Mouse (Mus musculus) C2C12 (cell line): ENCODE measurements around the gene Dad1. TPM values are rescaled to one million over a fixed set of nuclear protein-coding genes. Genes with fewer than 3 reads are reported as not detected.

Experiments used
- H3K27me3 ChIP-seq: one replicate; pipeline ENCODE4 v1.6.1; 2011; ENCODE audit not compliant: control insufficient read depth, insufficient read depth, insufficient read length
- H3K36me3 ChIP-seq: one replicate; pipeline ENCODE4 v1.6.1; 2011; ENCODE audit not compliant: control insufficient read depth, insufficient read depth
- H3K4me3 ChIP-seq: one replicate; pipeline ENCODE4 v1.5.1; 2011; ENCODE audit warnings: mild to moderate bottlenecking, control low read depth; ENCODE audit not compliant: poor library complexity, insufficient read depth, severe bottlenecking
- H3K79me2 ChIP-seq: one replicate; pipeline ENCODE4 v1.6.1; 2011; ENCODE audit not compliant: control insufficient read depth, insufficient read depth
- H3K79me3 ChIP-seq: one replicate; pipeline ENCODE4 v1.6.1; 2011; ENCODE audit warnings: low read depth, control low read depth
- H3ac ChIP-seq: one replicate; pipeline ENCODE3; 2011; ENCODE audit warnings: low read depth; ENCODE audit not compliant: control insufficient read depth, insufficient read length
- CEBPB ChIP-seq: IDR thresholded peaks from one replicate; pipeline ENCODE4 v1.6.1; 2011; ENCODE audit warnings: low read depth, mild to moderate bottlenecking, control low read depth, moderate library complexity
- CTCF ChIP-seq: IDR thresholded peaks from one replicate; pipeline ENCODE4 v1.5.1; 2011; ENCODE audit not compliant: control insufficient read depth, insufficient read depth, insufficient read length
- FOSL1 ChIP-seq: IDR thresholded peaks from one replicate; pipeline ENCODE4 v1.8.0; 2011; ENCODE audit warnings: mild to moderate bottlenecking, low read length; ENCODE audit not compliant: poor library complexity, insufficient read depth, severe bottlenecking
- MAX ChIP-seq: IDR thresholded peaks from one replicate; pipeline ENCODE4 v1.6.1; 2011; ENCODE audit warnings: mild to moderate bottlenecking, control low read depth
- MYOD1 ChIP-seq: IDR thresholded peaks from one replicate; pipeline ENCODE4 v1.6.1; 2011; ENCODE audit warnings: low read depth; ENCODE audit not compliant: control insufficient read depth, insufficient read length
- MYOG ChIP-seq: IDR thresholded peaks from one replicate; pipeline ENCODE4 v1.6.1; 2011; ENCODE audit not compliant: control insufficient read depth, insufficient read length; ENCODE audit errors: extremely low read depth
- USF1 ChIP-seq: IDR thresholded peaks from one replicate; pipeline ENCODE4 v1.6.1; 2011; ENCODE audit warnings: low read depth, mild to moderate bottlenecking, control low read depth, moderate library complexity
- polyA plus RNA-seq: library from polyadenylated mRNA; unstranded; fragments of >200 nt; fragmentation: generic; extraction: Trizol; gene quantifications from one replicate; pipeline ENCODE4 v1.2.1, GENCODE M21; 2012; ENCODE audit warnings: missing spikeins

Dad1 gene
- polyA plus RNA-seq, 1 experiment, result 262 TPM

DNA sequence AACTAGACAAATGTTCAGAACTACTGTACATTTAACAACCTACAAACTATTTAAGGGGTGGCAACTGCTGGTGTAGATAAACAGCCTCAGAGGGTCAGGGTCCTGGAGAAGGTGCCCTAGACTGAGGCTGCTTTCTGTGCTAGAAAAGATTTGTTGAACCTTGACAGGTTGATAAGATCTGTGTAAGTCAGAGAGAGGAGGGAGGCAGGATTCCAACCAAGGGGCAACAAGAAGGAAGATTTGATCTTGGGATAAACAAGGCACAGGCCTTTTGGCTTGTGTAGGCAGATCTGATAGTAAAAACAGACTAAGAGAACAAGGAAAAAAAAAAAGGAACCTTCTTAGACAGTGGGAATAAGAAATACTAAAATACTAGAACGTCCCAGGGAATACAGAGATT lies 35.7 kb downstream of the Dad1 start:
- no peaks in the 10 kb centered on the region for H3K36me3 ChIP-seq
- no peak overlapping the region for H3K4me3 ChIP-seq

GRCm38 (mm10) chr14:54216126-54216525 lies 37.8 kb downstream of the Dad1 start:
- TF ChIP-seq FOSL1 (no peak), MYOG (no peak), CEBPB (no peak), CTCF (no peak), MAX (no peak)
- Histone ChIP-seq H3K4me3 (no peak overlapping the region), H3K36me3 (no peaks in the 10 kb centered on the region), H3ac (no peak overlapping the region), H3K79me2 (no peaks in the 10 kb centered on the region), H3K79me3 (no peaks in the 10 kb centered on the region), H3K27me3 (no peaks in the 10 kb centered on the region)

More for the DNA sequence above, 35.7 kb downstream of the Dad1 start:
- H3K79me3 ChIP-seq, result no peaks in the 10 kb centered on the region
- TF ChIP-seq CEBPB (no peak), CTCF (no peak), MYOG (no peak), MAX (no peak), MYOD1 (no peak), USF1 (no peak), FOSL1 (no peak)
- no peaks in the 10 kb centered on the region for H3K79me2 ChIP-seq
- no peak overlapping the region for H3ac ChIP-seq
- no peaks in the 10 kb centered on the region for H3K27me3 ChIP-seq

GRCm38 (mm10) chr14:54214901-54215300 lies 39.0 kb downstream of the Dad1 start:
- H3K27me3 ChIP-seq, result no peaks in the 10 kb centered on the region
- no peaks in the 10 kb centered on the region for H3K79me3 ChIP-seq
- no peaks in the 10 kb centered on the region for H3K36me3 ChIP-seq
- H3K4me3 ChIP-seq, result no peak overlapping the region
- TF ChIP-seq MAX (no peak), CEBPB (no peak), FOSL1 (no peak), CTCF (no peak), MYOG (no peak), USF1 (no peak), MYOD1 (no peak)
- H3K79me2 ChIP-seq, result no peaks in the 10 kb centered on the region
- H3ac ChIP-seq, result no peak overlapping the region

- Histone ChIP-seq H3K4me3 (no peak overlapping the region), H3K27me3 (no peaks in the 10 kb centered on the region), H3K36me3 (no peaks in the 10 kb centered on the region), H3ac (no peak overlapping the region), H3K79me3 (no peaks in the 10 kb centered on the region), H3K79me2 (no peaks in the 10 kb centered on the region)
- TF ChIP-seq MYOD1 (no peak), USF1 (no peak), CEBPB (no peak), MYOG (no peak), FOSL1 (no peak), MAX (no peak), CTCF (no peak)
Observed at GRCm38 (mm10) chr14:54214477-54214876, 39.4 kb downstream of the Dad1 start.

DNA sequence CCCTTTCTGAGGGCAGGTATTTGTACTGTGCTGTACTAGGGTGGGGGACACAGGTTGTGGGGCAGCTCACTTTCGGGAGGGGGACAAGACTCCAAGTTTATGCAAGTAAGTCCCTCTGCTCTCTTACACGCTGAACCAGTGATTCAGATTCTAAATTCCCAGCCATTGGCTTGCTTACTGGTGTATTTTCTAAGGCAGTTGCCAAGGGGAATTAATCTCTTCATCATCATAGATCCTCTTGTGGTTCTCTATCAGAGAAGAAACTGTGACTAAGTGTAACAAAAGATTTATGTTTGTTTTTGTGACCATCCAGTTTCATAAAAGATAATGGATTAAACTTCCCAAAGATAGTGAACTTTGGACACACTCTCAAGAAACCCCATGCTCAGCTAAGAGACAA lies 40.2 kb downstream of the Dad1 start:
- Histone ChIP-seq H3K36me3 (no peaks in the 10 kb centered on the region), H3K79me3 (no peaks in the 10 kb centered on the region), H3K27me3 (no peaks in the 10 kb centered on the region), H3K79me2 (no peaks in the 10 kb centered on the region), H3K4me3 (no peak overlapping the region), H3ac (no peak overlapping the region)
- TF ChIP-seq USF1 (no peak), MYOD1 (no peak), MYOG (no peak), CTCF (no peak), FOSL1 (no peak), CEBPB (no peak), MAX (no peak)

- H3K79me2 ChIP-seq, result no peaks in the 10 kb centered on the region
- no peak overlapping the region for H3ac ChIP-seq
- no peaks in the 10 kb centered on the region for H3K27me3 ChIP-seq
- H3K4me3 ChIP-seq, result no peak overlapping the region
- TF ChIP-seq MYOG (no peak), USF1 (no peak), MAX (no peak), CTCF (no peak)
- no peaks in the 10 kb centered on the region for H3K79me3 ChIP-seq
- no peaks in the 10 kb centered on the region for H3K36me3 ChIP-seq
Observed at GRCm38 (mm10) chr14:54211755-54212154, 42.1 kb downstream of the Dad1 start.
